16 mouse cellular contexts compared by ENCODE assay signal in genomic region chr2:126961696-126962095, GRCm38 (mm10).
"Had no signal": no experiment of that assay in that cellular context is flagged by ENCODE, and none has a peak within 500 bp of the region (broad histone marks: within the 10 kb centered on the region; RNA-seq: fewer than 3 reads in every experiment).

No protein-coding gene starts in this region.

- ATAC-seq: midbrain, embryonic 15.5 days had no signal

- H3K36me3 ChIP-seq: limb, embryonic 13.5 days; liver, embryonic 15.5 days; midbrain, embryonic 15.5 days; neural tube, embryonic 13.5 days had no signal

- H3K9ac ChIP-seq: limb, embryonic 13.5 days; liver, embryonic 15.5 days; lung, embryonic 14.5 days; midbrain, embryonic 15.5 days; neural tube, embryonic 13.5 days had no signal

- H3K4me2 ChIP-seq: limb, embryonic 13.5 days; liver, embryonic 11.5 days; liver, embryonic 15.5 days; lung, embryonic 14.5 days; midbrain, embryonic 11.5 days; midbrain, embryonic 15.5 days; neural tube, embryonic 13.5 days had no signal

- DNase-seq: lung, embryonic 14.5 days; lung, postnatal 10 days; lung, postnatal 4 days; retina, postnatal 1 day; right cerebral cortex, postnatal 4 days; spleen, adult 18-20 months; thymus, adult 18-20 months; thymus, postnatal 14 days had no signal

- H3K27me3 ChIP-seq: limb, embryonic 13.5 days; liver, embryonic 15.5 days; midbrain, embryonic 15.5 days; neural tube, embryonic 13.5 days had no signal

- H3K27ac ChIP-seq: kidney, postnatal 0 days; layer of hippocampus, adult 2 months; limb, embryonic 13.5 days; liver, embryonic 15.5 days; midbrain, embryonic 15.5 days; neural tube, embryonic 13.5 days had no signal

- H3K4me1 ChIP-seq: limb, embryonic 13.5 days; liver, embryonic 15.5 days; midbrain, embryonic 15.5 days; neural tube, embryonic 13.5 days had no signal

- H3K9me3 ChIP-seq: limb, embryonic 13.5 days; liver, embryonic 15.5 days; midbrain, embryonic 15.5 days; neural tube, embryonic 13.5 days had no signal

- H3K4me3 ChIP-seq: layer of hippocampus, adult 2 months; limb, embryonic 13.5 days; liver, embryonic 15.5 days; midbrain, embryonic 15.5 days; neural tube, embryonic 13.5 days had no signal
